Mouse (Mus musculus) frontal cortex, postnatal 14 days (tissue): ENCODE results near the gene Gm16181.

ENCODE experiments used
- DNase-seq, 2 experiments: peaks; one replicate each; pipeline ENCODE4 v3.0.0; 2022; ENCODE audit warnings: low spot score in 2 of 2

The Gm16181 gene

GRCm38 (mm10) chr17:35195631-35196320 is 24.9 kb upstream of the Gm16181 start:
- DNase-seq, result peak; percentile 71 to 72

- no peak for DNase-seq
These were observed 24.4 kb upstream of the Gm16181 start for GRCm38 (mm10) chr17:35196321-35196641.

GRCm38 (mm10) chr17:35197126-35197525 is 23.5 kb upstream of the Gm16181 start:
- no peak for DNase-seq

GRCm38 (mm10) chr17:35198029-35198428 is 22.6 kb upstream of the Gm16181 start:
- DNase-seq, result no peak

GRCm38 (mm10) chr17:35198946-35199345 is 21.7 kb upstream of the Gm16181 start:
- no peak for DNase-seq

- no peak for DNase-seq
These were observed 20.2 kb upstream of the Gm16181 start for GRCm38 (mm10) chr17:35200398-35200797.

GRCm38 (mm10) chr17:35201128-35201527 is 19.5 kb upstream of the Gm16181 start:
- DNase-seq, result no peak

GRCm38 (mm10) chr17:35201787-35202186 is 18.8 kb upstream of the Gm16181 start, which contains the start of gene Tnf:
TSS of gene Tnf (minus strand) at chr17:35202007.
- DNase-seq, result no peak

- no peak for DNase-seq
These were observed 18.2 kb upstream of the Gm16181 start for GRCm38 (mm10) chr17:35202442-35202841.

- no peak for DNase-seq
These were observed 15.9 kb upstream of the Gm16181 start, which contains the start of gene Lta for GRCm38 (mm10) chr17:35204494-35205379. TSS of gene Lta (minus strand) at chr17:35205351.

GRCm38 (mm10) chr17:35205380-35205769 is 15.3 kb upstream of the Gm16181 start:
- no peak for DNase-seq

GRCm38 (mm10) chr17:35209785-35210535 is 10.7 kb upstream of the Gm16181 start:
- no peak for DNase-seq

- no peak for DNase-seq
These were observed 10.0 kb upstream of the Gm16181 start for GRCm38 (mm10) chr17:35210593-35210992.

GRCm38 (mm10) chr17:35213071-35213470 is 7.6 kb upstream of the Gm16181 start:
- DNase-seq, result no peak

GRCm38 (mm10) chr17:35218516-35219193 is 2.0 kb upstream of the Gm16181 start:
- DNase-seq, result no peak

GRCm38 (mm10) chr17:35219601-35220041 is 1.0 kb upstream of the Gm16181 start:
- no peak for DNase-seq

GRCm38 (mm10) chr17:35222299-35222698 is 1.7 kb downstream of the Gm16181 start:
- DNase-seq, result no peak

- no peak for DNase-seq
These were observed 4.0 kb downstream of the Gm16181 start for GRCm38 (mm10) chr17:35224641-35225040.

GRCm38 (mm10) chr17:35225456-35225855 is 4.8 kb downstream of the Gm16181 start:
- no peak for DNase-seq

GRCm38 (mm10) chr17:35226561-35227046 is 6.0 kb downstream of the Gm16181 start:
- DNase-seq, result no peak

GRCm38 (mm10) chr17:35231022-35231421 is 10.4 kb downstream of the Gm16181 start:
- DNase-seq, result no peak
